In the genomic region with DNA sequence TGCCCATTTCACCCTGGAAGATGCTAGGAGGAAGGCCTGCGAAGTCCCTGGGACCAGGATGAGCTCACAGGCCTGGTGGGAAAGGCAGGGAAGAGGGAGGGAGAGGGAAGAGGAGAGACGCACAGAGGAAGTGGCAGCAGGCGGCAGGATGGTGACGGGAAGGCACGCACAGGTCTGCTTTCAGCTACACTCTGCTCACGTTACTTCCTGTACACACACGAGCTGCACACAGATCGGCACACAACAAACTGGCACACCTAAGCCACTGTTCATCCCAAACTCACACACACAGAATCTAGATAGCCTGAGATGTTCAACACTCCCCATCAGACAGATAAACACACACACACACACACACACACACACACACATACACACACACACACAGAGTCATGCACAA, we compare ENCODE assay signal across 22 mouse cellular contexts. TPM values are rescaled to one million over a fixed set of nuclear protein-coding genes. Genes with fewer than 3 reads are reported as not detected.
"Had no signal": no experiment of that assay in that cellular context is flagged by ENCODE, and none has a peak within 500 bp of the region (broad histone marks: within the 10 kb centered on the region; RNA-seq: fewer than 3 reads in every experiment).

No protein-coding gene starts in this region.

- H3K36me3 ChIP-seq: liver, embryonic 15.5 days had no signal

- H3K9me3 ChIP-seq: limb, embryonic 10.5 days; limb, embryonic 13.5 days; liver, embryonic 12.5 days; liver, embryonic 15.5 days; lung, embryonic 15.5 days; midbrain, embryonic 12.5 days; neural tube, embryonic 12.5 days; neural tube, embryonic 15.5 days; stomach, embryonic 15.5 days had no signal

- ATAC-seq: intestine, embryonic 16.5 days; liver, embryonic 12.5 days had no signal

- H3K4me3 ChIP-seq: limb, embryonic 10.5 days; limb, embryonic 13.5 days; liver, embryonic 12.5 days; liver, embryonic 15.5 days; lung, embryonic 15.5 days; midbrain, embryonic 12.5 days; neural tube, embryonic 12.5 days; neural tube, embryonic 15.5 days; stomach, embryonic 15.5 days had no signal

- H3K27me3 ChIP-seq: limb, embryonic 13.5 days; lung, embryonic 15.5 days; midbrain, embryonic 12.5 days; neural tube, embryonic 12.5 days; neural tube, embryonic 15.5 days; stomach, embryonic 15.5 days had no signal

- H3K9ac ChIP-seq: limb, embryonic 13.5 days; liver, embryonic 12.5 days; liver, embryonic 15.5 days; lung, embryonic 15.5 days; midbrain, embryonic 12.5 days; neural tube, embryonic 12.5 days; neural tube, embryonic 15.5 days; stomach, embryonic 15.5 days had no signal

- DNase-seq: kidney, adult 18-20 months; kidney, adult 9 months; kidney, postnatal 14 days; kidney, postnatal 4 days; liver; lung, adult 18-20 months; lung, postnatal 10 days; lung, postnatal 36 days; right cerebral cortex, adult 18-20 months; right cerebral cortex, postnatal 25 days; spleen, adult 18-20 months had no signal

- H3K27ac ChIP-seq: limb, embryonic 10.5 days; limb, embryonic 13.5 days; liver, embryonic 12.5 days; liver, embryonic 15.5 days; lung, embryonic 15.5 days; midbrain, embryonic 12.5 days; neural tube, embryonic 12.5 days; neural tube, embryonic 15.5 days; stomach, embryonic 15.5 days had no signal

- H3K4me2 ChIP-seq: limb, embryonic 13.5 days; liver, embryonic 12.5 days; liver, embryonic 15.5 days; lung, embryonic 15.5 days; midbrain, embryonic 12.5 days; neural tube, embryonic 12.5 days; neural tube, embryonic 15.5 days; stomach, embryonic 15.5 days had no signal

- H3K4me1 ChIP-seq: liver, embryonic 15.5 days had no signal

RNA-seq across cellular contexts. Expression of a gene that starts 10.9 kb away (rescaled TPM):
- total RNA-seq: layer of hippocampus, adult 18-20 months had no signal
